Mouse (Mus musculus) common myeloid progenitor, adult 5-6 weeks (primary cell): ENCODE data around the gene Nucb1. TPM values are rescaled to one million over a fixed set of nuclear protein-coding genes. Genes with fewer than 3 reads are reported as not detected.

Source experiments
- ATAC-seq: replicated peaks from 2 replicates; pipeline ENCODE4 v1.8.0; 2016; ENCODE audit warnings: low read depth, mild to moderate bottlenecking, moderate TSS enrichment, inconsistent platforms; ENCODE audit not compliant: poor library complexity, severe bottlenecking
- total RNA-seq: library from RNA; stranded (forward); fragments of 200-1000, 187-1606 nt; gene quantifications from 2 replicates; pipeline ENCODE4 v1.2.3, GENCODE M21; 2017

Nucb1 gene
- total RNA-seq, 1 experiment from 2014 or later, result 342 TPM

DNA sequence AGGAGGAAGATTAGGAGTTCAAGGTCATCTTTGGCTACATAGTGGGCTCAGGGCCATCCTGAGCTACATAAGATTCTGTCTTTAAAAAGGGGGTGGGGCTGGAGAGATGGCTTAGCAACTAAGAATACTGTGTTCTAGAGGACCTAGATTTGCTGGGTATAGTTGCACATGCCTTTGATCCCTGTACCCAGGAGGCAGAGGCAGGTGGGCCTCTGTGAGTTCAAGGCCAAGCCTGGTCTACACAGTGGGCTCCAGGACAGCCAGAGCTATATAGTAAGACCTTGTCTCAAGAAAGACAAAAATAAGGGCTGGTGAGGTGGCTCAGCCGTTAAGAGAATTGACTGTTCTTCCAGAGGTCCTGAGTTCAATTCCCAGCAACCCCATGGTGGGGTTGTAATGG, 60.2 kb downstream of the Nucb1 start:
- no peak for ATAC-seq

DNA sequence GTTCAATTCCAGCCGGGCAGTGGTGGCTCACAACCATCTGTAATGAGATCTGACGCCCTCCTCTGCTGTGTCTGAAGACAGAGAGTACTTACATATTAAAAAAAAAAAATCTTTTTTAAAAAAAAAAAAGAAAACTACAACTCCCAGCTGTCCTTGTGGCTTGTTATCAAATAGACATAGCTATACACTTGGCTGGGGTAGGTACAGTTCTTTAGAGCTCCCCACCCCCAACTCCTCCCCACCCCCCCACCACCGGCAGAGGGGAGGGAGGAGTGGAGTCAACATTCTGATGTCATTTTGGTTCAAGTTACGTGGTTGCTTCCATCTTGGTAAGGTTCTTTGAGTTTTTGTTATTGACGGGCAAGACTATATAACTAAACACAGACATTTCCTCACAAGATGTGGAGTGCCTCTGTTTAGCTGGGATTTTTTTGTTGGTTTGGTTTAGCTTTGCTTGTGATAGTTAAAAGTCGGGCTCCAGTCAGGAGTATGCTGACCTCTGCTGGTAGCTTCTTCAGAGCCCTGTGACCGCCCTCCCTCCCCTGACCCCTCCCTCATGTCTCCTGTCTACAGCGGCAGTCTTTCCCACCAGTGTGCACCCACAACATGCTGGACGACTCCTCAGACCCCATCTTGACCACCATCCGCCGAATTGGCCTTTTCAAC, 62.7 kb downstream of the Nucb1 start:
- ATAC-seq, result peak; percentile 73

DNA sequence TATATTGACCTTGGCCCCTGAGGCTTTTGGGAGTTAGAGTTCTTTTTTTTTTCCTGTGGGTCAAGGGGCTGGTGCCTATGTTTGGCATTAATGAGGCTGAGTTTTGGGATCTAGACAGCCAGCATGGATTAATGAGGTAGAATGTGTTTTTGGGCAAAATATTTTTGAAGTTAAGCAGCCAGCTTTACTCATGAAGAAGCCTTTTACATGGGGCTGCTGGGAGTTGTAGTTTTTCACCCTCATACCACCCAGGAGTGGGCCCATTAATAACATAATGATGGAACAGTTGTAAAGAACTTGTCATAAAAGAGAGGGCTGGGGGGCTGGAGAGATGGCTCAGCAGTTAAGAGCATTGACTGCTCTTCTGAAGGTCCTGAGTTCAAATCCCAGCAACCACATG, 63.6 kb downstream of the Nucb1 start:
- ATAC-seq, result no peak

DNA sequence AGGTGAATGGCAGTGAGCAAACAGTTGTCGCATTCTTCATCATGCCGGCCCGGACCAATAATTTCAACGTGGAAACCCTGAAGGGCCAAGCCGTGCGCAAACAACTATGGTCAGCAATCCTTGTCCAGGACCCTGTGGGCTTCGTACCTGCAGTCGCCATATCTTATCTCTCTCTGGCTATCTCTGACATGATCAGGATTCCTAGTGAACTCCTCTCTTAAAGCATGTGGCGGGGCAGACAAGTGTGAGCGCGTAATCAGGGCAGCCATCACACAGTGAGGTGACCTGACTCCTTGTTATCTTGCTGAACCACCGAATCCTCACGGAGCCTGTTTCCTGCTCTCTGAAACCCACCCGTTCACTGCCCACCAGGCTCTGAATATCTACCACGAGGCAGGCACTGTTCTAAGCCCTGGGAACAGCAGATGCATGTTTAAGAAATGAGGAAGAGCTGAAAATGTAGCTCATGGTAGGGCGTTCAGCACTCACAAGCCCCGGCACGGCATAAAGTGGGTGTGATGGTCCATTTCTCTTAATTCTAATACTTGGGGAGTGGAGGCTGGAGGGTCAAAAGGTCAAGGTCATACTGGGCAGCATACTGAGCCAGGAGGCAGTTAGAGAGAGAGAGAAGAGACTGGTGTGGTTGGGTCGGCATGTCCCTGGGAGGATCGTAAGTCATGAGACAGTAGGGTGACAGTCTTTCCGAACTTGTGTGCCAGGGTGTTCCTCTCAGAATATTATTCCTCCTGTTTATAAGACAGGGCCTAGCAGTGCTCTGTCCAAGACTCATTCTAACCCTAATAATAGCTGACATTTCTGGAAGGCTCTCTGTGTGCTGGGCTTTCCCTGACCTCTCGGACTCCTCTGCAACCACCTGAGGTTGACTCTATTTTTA, 66.4 kb downstream of the Nucb1 start:
- no peak for ATAC-seq

Other genes with a start within 250 kb of the Nucb1 start
- not detected in 2 replicates for gene Slc6a21, start 232.9 kb downstream of the Nucb1 start, total RNA-seq
- 3.1 and 3.4 TPM in 2 replicates for gene Trpm4, start 176.6 kb downstream of the Nucb1 start, total RNA-seq
- gene Hrc, start 175.1 kb downstream of the Nucb1 start, total RNA-seq, result 0.41 TPM in 1 of 2 replicates, not detected in the other
- not detected in 2 replicates for gene Ppfia3, start 143.4 kb downstream of the Nucb1 start, total RNA-seq
- gene Lin7b, start 139.8 kb downstream of the Nucb1 start, total RNA-seq, result 1.9 TPM in 1 of 2 replicates, not detected in the other
- gene Snrnp70, start 114.7 kb downstream of the Nucb1 start, total RNA-seq, result 451 and 564 TPM in 2 replicates
- not detected in 2 replicates for gene Kcna7, start 104.8 kb downstream of the Nucb1 start, total RNA-seq
- not detected in 2 replicates for gene Ntf5, start 96.7 kb downstream of the Nucb1 start, total RNA-seq
- not detected in 2 replicates for gene Lhb, start 89.6 kb downstream of the Nucb1 start, total RNA-seq
- gene Gys1, start 75.6 kb downstream of the Nucb1 start, total RNA-seq, result 6.2 and 7.5 TPM in 2 replicates
- 149 and 177 TPM in 2 replicates for gene Ruvbl2, start 72.3 kb downstream of the Nucb1 start, total RNA-seq
- gene Ftl1, start 50.5 kb downstream of the Nucb1 start, total RNA-seq, result 650 and 699 TPM in 2 replicates
- 34.0 and 35.6 TPM in 2 replicates for gene Bax, start 43.5 kb downstream of the Nucb1 start, total RNA-seq
- not detected in 2 replicates for gene Tulp2, start 28.5 kb downstream of the Nucb1 start, total RNA-seq
- not detected in 2 replicates for gene Gm45808, start 23.6 kb downstream of the Nucb1 start, total RNA-seq
- gene Dhdh, start 21.6 kb downstream of the Nucb1 start, total RNA-seq, result 11.8 and 13.4 TPM in 2 replicates
- gene Ppp1r15a, start 15.9 kb upstream of the Nucb1 start, total RNA-seq, result 122 and 193 TPM in 2 replicates
- not detected in 2 replicates for gene Plekha4, start 15.9 kb upstream of the Nucb1 start, total RNA-seq
- gene Hsd17b14, start 44.5 kb upstream of the Nucb1 start, total RNA-seq, result not detected in 2 replicates
- 26.6 and 39.0 TPM in 2 replicates for gene Bcat2, start 59.7 kb upstream of the Nucb1 start, total RNA-seq
- gene Fgf21, start 105.1 kb upstream of the Nucb1 start, total RNA-seq, result not detected in 2 replicates
- gene Fut1, start 106.9 kb upstream of the Nucb1 start, total RNA-seq, result not detected in 2 replicates
- gene Izumo1, start 111.4 kb upstream of the Nucb1 start, total RNA-seq, result 1.0 TPM in 1 of 2 replicates, not detected in the other
- not detected in 2 replicates for gene Rasip1, start 117.1 kb upstream of the Nucb1 start, total RNA-seq
- under 0.01 TPM in 1 of 2 replicates, not detected in the other for gene Mamstr, start 129.6 kb upstream of the Nucb1 start, total RNA-seq
- gene Fut2, start 156.0 kb upstream of the Nucb1 start, total RNA-seq, result not detected in 2 replicates
- not detected in 2 replicates for gene Ntn5, start 173.6 kb upstream of the Nucb1 start, total RNA-seq
- gene Sec1, start 184.0 kb upstream of the Nucb1 start, total RNA-seq, result not detected in 2 replicates
- not detected in 2 replicates for gene Car11, start 189.4 kb upstream of the Nucb1 start, total RNA-seq
- gene Dbp, start 194.7 kb upstream of the Nucb1 start, total RNA-seq, result 7.7 and 12.1 TPM in 2 replicates
- 1,786 and 1,933 TPM in 2 replicates for gene Rpl18, start 205.1 kb upstream of the Nucb1 start, total RNA-seq
- gene Sphk2, start 207.6 kb upstream of the Nucb1 start, total RNA-seq, result 8.2 and 9.5 TPM in 2 replicates
- 0.82 and 0.87 TPM in 2 replicates for gene Fam83e, start 210.8 kb upstream of the Nucb1 start, total RNA-seq
- gene Spaca4, start 215.4 kb upstream of the Nucb1 start, total RNA-seq, result not detected in 2 replicates